Mouse (Mus musculus): ENCODE data around the gene Prdm11.

GRCm38 (mm10) chr2:93045818-93046508 lies at the start of gene Prdm11:
- no peak for TF ChIP-seq MAFK (IDR thresholded peaks at IDR 0.05; ENCODE audit: insufficient read depth, low read depth, low read length)
- no peak for TF ChIP-seq CHD2 (IDR thresholded peaks at IDR 0.05; ENCODE audit: low read depth, low read length)
- no peak for TF ChIP-seq HCFC1 (IDR thresholded peaks at IDR 0.05; ENCODE audit: borderline replicate concordance, insufficient read depth, low read length)

Measured in ES-E14 (cell line).